Mouse (Mus musculus) forebrain, postnatal 0 days (tissue): Measurements from ENCODE around the gene Rbpj. TPM values are rescaled to one million over a fixed set of nuclear protein-coding genes. Genes with fewer than 3 reads are reported as not detected.
A peak's percentile ranks its signal among the peaks of the same experiment; 100 is the strongest.

Source experiments
- ATAC-seq: fragments of 200-750 bp; cut with Nextera tagmentation; 2 replicates; pipeline ENCODE4 v1.8.0; 2017; ENCODE audit warnings: mild to moderate bottlenecking, moderate library complexity
- DNase-seq: peaks from one replicate; pipeline ENCODE4 v3.0.0-alpha.2; 2015
- H3K27ac ChIP-seq: fragments of 300-500 bp; sonication (generic); 2 replicates; pipeline ENCODE4 v1.5.1; 2014; ENCODE audit warnings: low read depth, mild to moderate bottlenecking, antibody characterized with exemption, low read length, moderate library complexity, mixed read lengths
- H3K27me3 ChIP-seq: fragments of 300-500 bp; sonication (generic); 2 replicates; pipeline ENCODE4 v1.6.1; 2014; ENCODE audit warnings: mild to moderate bottlenecking, low read length, mixed read lengths; ENCODE audit not compliant: insufficient read depth
- H3K36me3 ChIP-seq: fragments of 300-500 bp; sonication (generic); 2 replicates; pipeline ENCODE4 v1.6.1; 2014; ENCODE audit warnings: mild to moderate bottlenecking, moderate library complexity; ENCODE audit not compliant: insufficient read depth
- H3K4me1 ChIP-seq: fragments of 300-500 bp; sonication (generic); 2 replicates; pipeline ENCODE4 v1.6.1; 2014; ENCODE audit warnings: antibody characterized with exemption; ENCODE audit not compliant: insufficient read depth
- H3K4me2 ChIP-seq: fragments of 300-500 bp; sonication (generic); 2 replicates; pipeline ENCODE4 v1.6.1; 2014; ENCODE audit warnings: low read depth, mild to moderate bottlenecking, moderate library complexity
- H3K4me3 ChIP-seq: fragments of 300-500 bp; sonication (generic); 2 replicates; pipeline ENCODE4 v1.5.1; 2014; ENCODE audit warnings: low read depth, low read length, mixed read lengths
- H3K9ac ChIP-seq: fragments of 300-500 bp; sonication (generic); 2 replicates; pipeline ENCODE4 v1.6.1; 2014; ENCODE audit warnings: mild to moderate bottlenecking
- H3K9me3 ChIP-seq: fragments of 300-500 bp; sonication (generic); 2 replicates; pipeline ENCODE4 v1.6.1; 2016; ENCODE audit warnings: low read length
- CTCF ChIP-seq: sonication (generic); IDR thresholded peaks from 2 replicates; pipeline ENCODE4 v1.5.1; 2016; ENCODE audit warnings: antibody characterized with exemption, control low read depth, low read depth
- WGBS: fragments of 180-500 bp; shearing (Covaris S2); extraction: QIAGEN DNeasy Blood & Tissue Kit; methylation state at CpG from one replicate; pipeline ENCODE4 v1.1.7; 2014; 5-methylcytosine and 5-hydroxymethylcytosine counted together
- polyA plus RNA-seq: library from polyadenylated mRNA; unstranded; fragments of >200 nt; fragmentation: Nextera tagmentation; extraction: Ambion mirVana; gene quantifications from 2 replicates; pipeline ENCODE4 v1.2.1, GENCODE M21; 2015
- total RNA-seq: library from RNA; depleted of rRNA; stranded (reverse); fragments of >200 nt; gene quantifications from 2 replicates; pipeline ENCODE4 v1.2.3, GENCODE M21; 2014

Rbpj gene
- total and polyA plus RNA-seq, 2 experiments from 2014 or later: 19.4 to 25.4 TPM

DNA sequence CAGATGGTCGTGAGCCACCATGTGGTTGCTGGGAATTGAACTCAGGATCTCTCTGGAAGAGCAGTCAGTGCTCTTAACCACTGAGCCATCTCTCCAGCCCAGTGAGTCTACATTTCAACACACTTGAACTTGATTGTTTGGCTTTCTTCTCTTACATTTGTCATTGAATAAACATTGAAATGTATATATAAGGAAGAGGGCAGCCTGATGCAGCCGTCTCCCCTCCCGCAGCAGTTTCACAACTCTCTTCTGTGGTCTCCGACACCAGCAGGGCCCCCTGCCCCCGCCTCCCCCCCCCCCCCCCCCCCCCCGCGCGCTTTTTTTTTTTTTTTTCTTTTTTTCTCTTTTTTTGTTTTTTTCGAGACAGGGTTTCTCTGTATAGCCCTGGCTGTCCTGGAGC lies 180.7 kb downstream of the Rbpj start:
- no peak for DNase-seq
- Histone ChIP-seq H3K27ac (no peak overlapping the region), H3K4me2 (no peak overlapping the region), H3K36me3 (peaks cover 18% of the 10 kb centered on the region), H3K27me3 (no peaks in the 10 kb centered on the region), H3K4me3 (no peak overlapping the region), H3K9ac (no peak overlapping the region), H3K9me3 (no peaks in the 10 kb centered on the region), H3K4me1 (no peaks in the 10 kb centered on the region)
- TF ChIP-seq CTCF: no peak
- no peak for ATAC-seq
- 80% methylated on average over 4 of the region's 9 CpGs for WGBS

- ATAC-seq (no peak), DNase-seq (no peak)
- Histone ChIP-seq H3K4me1 (no peaks in the 10 kb centered on the region), H3K4me3 (no peak overlapping the region), H3K27ac (no peak overlapping the region), H3K36me3 (peaks cover 21% of the 10 kb centered on the region), H3K4me2 (no peak overlapping the region), H3K9ac (no peak overlapping the region), H3K27me3 (no peaks in the 10 kb centered on the region), H3K9me3 (no peaks in the 10 kb centered on the region)
- WGBS: 93% methylated on average over 2 of the region's 2 CpGs
- no peak for TF ChIP-seq CTCF
Measured at GRCm38 (mm10) chr5:53647358-53647757, 181.4 kb downstream of the Rbpj start.

GRCm38 (mm10) chr5:53656596-53656995 lies 190.6 kb downstream of the Rbpj start:
- Histone ChIP-seq H3K4me2 (no peak overlapping the region), H3K4me3 (no peak overlapping the region), H3K36me3 (peaks cover 10% of the 10 kb centered on the region), H3K9me3 (no peaks in the 10 kb centered on the region), H3K27me3 (no peaks in the 10 kb centered on the region), H3K9ac (no peak overlapping the region), H3K4me1 (no peaks in the 10 kb centered on the region), H3K27ac (no peak overlapping the region)
- no peak for TF ChIP-seq CTCF
- DNase-seq (no peak), ATAC-seq (no peak)
- WGBS: 27% methylated on average over 1 of the region's 1 CpGs

- H3K9me3 ChIP-seq: no peaks in the 10 kb centered on the region
- H3K27me3 ChIP-seq: no peaks in the 10 kb centered on the region
- ATAC-seq (peak; percentile 84), DNase-seq (peak; percentile 43)
- no peaks in the 10 kb centered on the region for H3K4me1 ChIP-seq
- no peak overlapping the region for H3K4me3 ChIP-seq
- TF ChIP-seq CTCF: peak; percentile 70
- H3K9ac ChIP-seq: no peak overlapping the region
- H3K36me3 ChIP-seq: no peaks in the 10 kb centered on the region; the same call in 1 of the 2 replicates
- no peak overlapping the region for H3K4me2 ChIP-seq
- H3K27ac ChIP-seq: no peak overlapping the region
- WGBS: 79% methylated on average over 6 of the region's 6 CpGs
Measured at GRCm38 (mm10) chr5:53657925-53658324, 192.0 kb downstream of the Rbpj start.

DNA sequence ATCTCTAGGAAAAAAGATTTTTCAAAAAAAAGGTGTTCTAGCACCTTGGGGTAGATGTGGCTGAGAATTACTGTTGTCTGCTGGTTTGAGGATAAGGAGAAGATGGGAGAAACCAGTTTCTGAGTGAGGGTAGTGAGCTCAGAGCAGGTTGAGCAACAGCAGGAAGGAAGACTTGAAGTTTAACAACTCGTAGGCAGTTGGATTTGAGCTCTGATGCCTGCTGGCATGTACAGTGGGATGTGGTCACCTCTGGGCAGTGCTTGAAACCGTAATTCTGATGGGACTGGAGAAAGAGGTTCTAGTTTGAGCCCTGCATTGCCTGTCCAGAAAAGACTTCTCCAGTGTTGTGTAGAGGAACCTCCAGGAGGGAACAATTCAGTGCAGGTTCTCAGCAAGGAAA lies 195.6 kb downstream of the Rbpj start:
- DNase-seq: no peak
- Histone ChIP-seq H3K4me3 (no peak overlapping the region), H3K27me3 (no peaks in the 10 kb centered on the region), H3K9me3 (no peaks in the 10 kb centered on the region), H3K27ac (no peak overlapping the region), H3K4me2 (no peak overlapping the region), H3K4me1 (no peaks in the 10 kb centered on the region), H3K9ac (no peak overlapping the region), H3K36me3 (no peaks in the 10 kb centered on the region; the same call in 1 of the 2 replicates)
- WGBS: 82% methylated on average over 2 of the region's 2 CpGs
- ATAC-seq: 0 out of 2 replicates have a peak, but pooled peaks have one; percentile 16
- no peak for TF ChIP-seq CTCF

DNA sequence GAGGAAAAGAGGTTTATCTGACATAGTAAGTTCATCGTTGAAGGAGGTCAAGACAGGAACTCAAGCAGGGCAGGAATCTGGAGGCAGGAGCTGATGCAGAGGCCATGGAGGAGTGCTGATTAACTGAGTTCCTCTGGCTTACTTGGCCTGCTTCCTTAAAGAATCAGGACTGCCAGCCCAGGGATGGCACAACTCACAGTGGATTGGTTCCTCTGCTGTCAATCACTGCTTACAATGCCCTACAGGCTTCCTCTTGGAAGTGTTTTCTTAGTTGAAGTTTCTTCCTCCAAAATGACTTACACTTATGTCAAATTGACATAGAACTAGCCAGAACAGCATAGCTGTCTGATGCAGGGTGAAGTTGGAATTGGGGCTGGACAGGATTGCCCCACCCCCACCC lies 196.5 kb downstream of the Rbpj start:
- Histone ChIP-seq H3K4me1 (no peaks in the 10 kb centered on the region), H3K27ac (no peak overlapping the region), H3K36me3 (no peaks in the 10 kb centered on the region; the same call in 1 of the 2 replicates), H3K9me3 (no peaks in the 10 kb centered on the region), H3K4me2 (no peak overlapping the region), H3K9ac (no peak overlapping the region), H3K4me3 (no peak overlapping the region), H3K27me3 (no peaks in the 10 kb centered on the region)
- no peak for DNase-seq
- 58% methylated on average over 1 of the region's 1 CpGs for WGBS
- ATAC-seq: no peak
- TF ChIP-seq CTCF: no peak

DNA sequence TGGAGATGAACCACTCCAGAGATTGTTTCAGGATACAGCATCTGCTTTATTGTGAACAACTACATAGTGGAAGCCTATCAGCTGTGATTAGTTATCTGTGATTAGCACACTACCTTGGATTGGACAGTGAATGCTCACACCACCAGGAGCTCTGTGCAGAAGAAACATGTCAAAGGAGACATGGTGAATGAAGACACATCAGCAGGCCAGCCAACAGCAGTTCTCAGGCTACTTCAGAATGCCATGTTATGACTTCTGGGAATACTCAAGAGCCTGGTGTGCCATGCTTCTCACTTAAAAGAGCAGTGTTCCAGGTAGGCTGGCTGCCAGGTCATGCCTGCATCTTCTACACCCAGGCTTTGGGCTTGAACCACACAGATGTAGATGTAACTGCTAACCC lies 197.7 kb downstream of the Rbpj start:
- no peaks in the 10 kb centered on the region for H3K36me3 ChIP-seq
- no peak for DNase-seq
- H3K4me2 ChIP-seq: no peak overlapping the region
- H3K4me3 ChIP-seq: no peak overlapping the region
- H3K27me3 ChIP-seq: no peaks in the 10 kb centered on the region
- no peaks in the 10 kb centered on the region for H3K4me1 ChIP-seq
- no peak for TF ChIP-seq CTCF
- H3K9me3 ChIP-seq: no peaks in the 10 kb centered on the region
- H3K27ac ChIP-seq: no peak overlapping the region
- no peak overlapping the region for H3K9ac ChIP-seq
- ATAC-seq: no peak

DNA sequence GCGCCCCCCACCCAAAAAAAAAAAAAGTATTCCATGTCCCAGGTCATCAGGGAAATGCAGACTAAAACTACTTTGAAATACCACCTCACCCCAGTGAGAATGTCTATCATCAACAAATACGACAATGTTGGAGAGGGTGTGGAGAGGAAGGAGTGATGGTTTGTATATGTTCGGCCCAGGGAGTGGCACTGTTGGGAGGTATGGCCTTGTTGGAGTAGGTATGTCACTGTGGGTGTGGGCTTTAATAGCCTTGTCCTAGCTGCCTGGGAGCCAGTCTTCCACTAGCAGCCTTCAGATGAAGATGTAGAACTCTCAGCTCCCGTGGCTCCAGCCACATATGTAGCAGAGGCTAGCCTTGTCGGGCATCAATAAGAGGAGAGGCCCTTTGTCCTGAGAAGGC lies 202.1 kb downstream of the Rbpj start:
- Histone ChIP-seq H3K9ac (no peak overlapping the region), H3K36me3 (no peaks in the 10 kb centered on the region), H3K27ac (no peak overlapping the region), H3K4me1 (no peaks in the 10 kb centered on the region), H3K27me3 (no peaks in the 10 kb centered on the region), H3K9me3 (no peaks in the 10 kb centered on the region), H3K4me2 (no peak overlapping the region), H3K4me3 (no peak overlapping the region)
- no peak for TF ChIP-seq CTCF
- ATAC-seq: no peak
- WGBS: 91% methylated on average over 5 of the region's 5 CpGs
- DNase-seq: no peak
